Mouse (Mus musculus): Measurements from ENCODE around the gene Cpt2. TPM values are rescaled to one million over a fixed set of nuclear protein-coding genes. Genes with fewer than 3 reads are reported as not detected.

Gene Cpt2
- polyA plus RNA-seq, 2 experiments, result 25.8 to 36.5 TPM

DNA sequence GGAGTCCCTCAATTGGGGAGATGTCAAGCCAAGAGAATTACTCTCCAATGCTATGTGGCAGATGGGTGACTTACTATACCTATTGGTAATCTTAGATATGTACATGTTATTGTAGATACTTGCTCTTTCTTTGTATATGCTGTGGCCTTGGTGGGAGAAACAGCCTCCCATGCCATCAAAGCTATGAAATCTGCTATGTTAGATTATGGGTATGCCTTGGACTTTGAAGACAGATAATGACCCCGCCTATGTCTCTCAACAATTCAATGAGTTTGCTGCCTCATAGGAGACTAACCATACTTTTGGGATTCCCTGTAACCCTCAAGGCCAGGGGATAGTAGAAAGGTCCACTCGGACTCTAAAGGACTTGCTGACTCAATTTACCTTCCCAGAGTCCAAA lies 4.9 kb upstream of the Cpt2 start:
- peak; percentile 29; the same call in 1 of the 2 replicates for ATAC-seq (ENCODE audit: insufficient read depth)
- TF ChIP-seq EP300 (IDR thresholded peaks at IDR 0.05; ENCODE audit: low read depth), result no peak; the same call in none of the 2 replicates
- no peak for TF ChIP-seq CTCF (IDR thresholded peaks at IDR 0.05; ENCODE audit: low read depth)
- Histone ChIP-seq H3K9me3 (ENCODE audit: control insufficient read depth, low read length) (no peaks in the 10 kb centered on the region), H3K27me3 (ENCODE audit: control insufficient read depth, insufficient read depth, low read length) (no peaks in the 10 kb centered on the region), H3K9ac (replicated peaks) (no peak overlapping the region), H3K4me1 (replicated peaks; ENCODE audit: control insufficient read depth in 2 of 2, insufficient read depth in 2 of 2, low read length in 1 of 2) (peaks cover 12 to 14% of the 10 kb centered on the region in 2 experiments), H3K4me3 (ENCODE audit: insufficient read depth in 1 of 2, low read depth in 2 of 2, low read length in 2 of 2) (no peak overlapping the region), H3K27ac (no peak overlapping the region), H3K36me3 (replicated peaks; ENCODE audit: control insufficient read depth, insufficient read depth, low read depth) (no peaks in the 10 kb centered on the region), H3K4me2 (ENCODE audit: low read depth) (no peak overlapping the region; the same call in 1 of the 2 replicates)
- peak in 1 of 3 experiments; percentile 35 for DNase-seq (ENCODE audit: low read depth in 3 of 3, low spot score in 3 of 3)
- 31% methylated on average over 2 of the region's 2 CpGs for WGBS (ENCODE audit: insufficient replicate concordance)

DNA sequence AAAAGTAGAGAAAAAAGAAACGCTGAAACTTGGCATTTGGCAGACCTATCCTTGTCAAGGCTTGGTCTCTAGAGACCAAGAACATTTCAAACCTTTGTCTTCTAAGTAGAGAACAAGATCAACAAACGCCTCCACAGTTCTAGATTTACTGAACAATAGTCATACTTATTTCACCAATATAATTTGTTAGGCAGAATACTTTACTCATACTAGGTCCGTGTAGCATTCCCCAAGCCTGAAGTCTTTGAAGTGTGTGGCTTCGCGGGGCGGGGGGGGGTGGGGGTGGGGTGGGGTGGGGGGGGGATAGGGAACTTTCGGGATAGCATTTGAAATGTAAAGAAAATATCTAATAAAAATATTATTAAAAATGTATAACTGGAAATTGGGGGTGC lies 389 bp upstream of the Cpt2 start:
- peak overlapping the region in 1 of 2 experiments; percentile 76; a peak in 3 of 4 replicates for H3K4me3 ChIP-seq (ENCODE audit: insufficient read depth in 1 of 2, low read depth in 2 of 2, low read length in 2 of 2)
- H3K9me3 ChIP-seq (ENCODE audit: control insufficient read depth, low read length), result no peaks in the 10 kb centered on the region
- ATAC-seq (ENCODE audit: insufficient read depth) (no peak), DNase-seq (ENCODE audit: low read depth in 3 of 3, low spot score in 3 of 3) (no peak)
- no peaks in the 10 kb centered on the region for H3K36me3 ChIP-seq (replicated peaks; ENCODE audit: control insufficient read depth, insufficient read depth, low read depth)
- H3K4me1 ChIP-seq (replicated peaks; ENCODE audit: control insufficient read depth in 2 of 2, insufficient read depth in 2 of 2, low read length in 1 of 2), result peaks cover 37 to 40% of the 10 kb centered on the region in 2 experiments
- H3K27me3 ChIP-seq (ENCODE audit: control insufficient read depth, insufficient read depth, low read length), result no peaks in the 10 kb centered on the region
- H3K27ac ChIP-seq, result peak overlapping the region; percentile 59
- TF ChIP-seq EP300 (IDR thresholded peaks at IDR 0.05; ENCODE audit: low read depth) (no peak), CTCF (IDR thresholded peaks at IDR 0.05; ENCODE audit: low read depth) (no peak)
- H3K4me2 ChIP-seq (ENCODE audit: low read depth), result peak overlapping the region; percentile 76
- H3K9ac ChIP-seq (replicated peaks), result peak overlapping the region; percentile 35
- 38% methylated on average over 7 of the region's 7 CpGs for WGBS (ENCODE audit: insufficient replicate concordance)

DNA sequence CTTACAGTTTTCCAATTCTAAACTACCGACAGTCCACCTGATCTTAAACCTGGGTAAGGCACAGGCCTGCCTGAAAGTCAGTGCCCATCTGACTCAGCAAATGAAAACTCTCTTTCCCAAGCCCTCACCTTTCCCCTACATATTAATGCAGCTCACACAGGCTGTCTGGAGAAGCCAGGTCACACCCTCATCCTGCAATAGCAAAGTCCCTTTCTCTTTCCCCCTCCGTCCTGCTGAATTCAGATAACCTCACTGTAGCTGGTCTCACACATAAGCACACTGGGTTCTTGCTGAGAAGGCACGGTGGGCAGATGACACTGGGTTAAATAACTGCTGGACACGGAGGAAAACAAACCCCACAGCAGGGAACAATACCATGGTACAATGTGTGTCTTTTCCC lies 1.5 kb downstream of the Cpt2 start:
- peak overlapping the region; percentile 76 for H3K4me2 ChIP-seq (ENCODE audit: low read depth)
- peaks cover 25 to 27% of the 10 kb centered on the region in 2 experiments for H3K4me1 ChIP-seq (replicated peaks; ENCODE audit: control insufficient read depth in 2 of 2, insufficient read depth in 2 of 2, low read length in 1 of 2)
- no peaks in the 10 kb centered on the region for H3K27me3 ChIP-seq (ENCODE audit: control insufficient read depth, insufficient read depth, low read length)
- DNase-seq (ENCODE audit: low read depth in 3 of 3, low spot score in 3 of 3) (peak; percentile 44 to 54 (median 50)), ATAC-seq (ENCODE audit: insufficient read depth) (peak; percentile 32; the same call in 1 of the 2 replicates)
- 25% methylated on average over 4 of the region's 4 CpGs for WGBS (ENCODE audit: insufficient replicate concordance)
- H3K4me3 ChIP-seq (ENCODE audit: insufficient read depth in 1 of 2, low read depth in 2 of 2, low read length in 2 of 2), result peak overlapping the region; percentile 53 to 76
- TF ChIP-seq EP300 (IDR thresholded peaks at IDR 0.05; ENCODE audit: low read depth) (no peak), CTCF (IDR thresholded peaks at IDR 0.05; ENCODE audit: low read depth) (no peak)
- peak overlapping the region; percentile 64 for H3K27ac ChIP-seq
- H3K9me3 ChIP-seq (ENCODE audit: control insufficient read depth, low read length), result no peaks in the 10 kb centered on the region
- peak overlapping the region; percentile 52 for H3K9ac ChIP-seq (replicated peaks)
- no peaks in the 10 kb centered on the region for H3K36me3 ChIP-seq (replicated peaks; ENCODE audit: control insufficient read depth, insufficient read depth, low read depth)

DNA sequence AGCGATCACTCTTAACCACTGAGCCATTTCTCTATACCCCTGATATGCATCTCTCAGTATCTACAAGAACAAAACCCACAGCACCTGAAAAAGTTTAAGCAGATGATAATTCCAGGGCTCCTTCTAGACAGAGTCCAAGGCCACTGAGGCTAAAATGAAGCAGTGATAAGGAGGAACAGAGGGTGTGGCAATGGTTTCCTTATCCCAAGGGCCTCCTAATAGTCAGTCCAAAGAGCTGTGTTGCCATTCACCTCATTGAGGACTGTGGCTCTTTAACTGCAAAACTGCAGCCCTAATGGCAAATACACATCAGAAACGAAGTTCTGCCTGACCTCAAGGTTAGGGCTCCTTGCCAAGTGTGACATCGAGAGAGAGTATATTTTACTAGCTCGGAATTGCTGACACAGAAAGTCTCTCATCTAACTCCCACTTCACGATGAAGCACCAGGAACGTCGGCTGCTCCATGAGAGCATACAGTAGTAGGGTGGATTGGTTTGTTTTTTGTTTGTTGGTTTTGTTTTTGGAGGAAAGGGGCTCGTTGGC lies 2.2 kb downstream of the Cpt2 start:
- TF ChIP-seq CTCF (IDR thresholded peaks at IDR 0.05; ENCODE audit: low read depth), result no peak
- TF ChIP-seq EP300 (IDR thresholded peaks at IDR 0.05; ENCODE audit: low read depth), result no peak
- H3K9ac ChIP-seq (replicated peaks), result no peak overlapping the region; the same call in 1 of the 2 replicates
- ATAC-seq (ENCODE audit: insufficient read depth) (no peak), DNase-seq (ENCODE audit: low read depth in 3 of 3, low spot score in 3 of 3) (no peak)
- no peaks in the 10 kb centered on the region for H3K36me3 ChIP-seq (replicated peaks; ENCODE audit: control insufficient read depth, insufficient read depth, low read depth)
- peaks cover 25 to 27% of the 10 kb centered on the region in 2 experiments for H3K4me1 ChIP-seq (replicated peaks; ENCODE audit: control insufficient read depth in 2 of 2, insufficient read depth in 2 of 2, low read length in 1 of 2)
- H3K4me3 ChIP-seq (ENCODE audit: insufficient read depth in 1 of 2, low read depth in 2 of 2, low read length in 2 of 2), result 0 out of 4 replicates have a peak overlapping the region, but pooled peaks of 1 of the 2 experiments have one; percentile 10
- peak overlapping the region; percentile 76 for H3K4me2 ChIP-seq (ENCODE audit: low read depth)
- WGBS (ENCODE audit: insufficient replicate concordance), result 55% methylated on average over 8 of the region's 8 CpGs
- no peaks in the 10 kb centered on the region for H3K27me3 ChIP-seq (ENCODE audit: control insufficient read depth, insufficient read depth, low read length)
- no peaks in the 10 kb centered on the region for H3K9me3 ChIP-seq (ENCODE audit: control insufficient read depth, low read length)
- peak overlapping the region; percentile 64 for H3K27ac ChIP-seq

DNA sequence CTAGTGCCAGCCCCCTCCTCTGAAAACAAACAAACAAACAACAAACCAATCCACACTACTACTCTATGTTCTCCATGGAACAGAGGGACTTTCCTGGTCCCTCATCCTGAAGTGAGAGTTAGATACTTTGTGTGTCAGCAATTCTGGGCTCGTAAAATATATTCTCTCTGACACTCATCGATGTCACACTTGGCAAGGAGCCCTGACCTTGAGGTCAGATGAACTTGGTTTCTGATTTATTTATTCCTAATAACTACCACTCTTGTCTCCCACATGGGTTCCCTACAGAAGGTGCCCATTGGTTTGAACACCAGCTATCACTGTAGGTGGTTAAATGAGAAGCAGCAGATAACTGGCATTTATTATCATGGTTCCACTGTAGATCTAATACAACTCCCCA lies 3.1 kb downstream of the Cpt2 start:
- no peak overlapping the region for H3K9ac ChIP-seq (replicated peaks)
- H3K9me3 ChIP-seq (ENCODE audit: control insufficient read depth, low read length), result no peaks in the 10 kb centered on the region
- H3K4me3 ChIP-seq (ENCODE audit: insufficient read depth in 1 of 2, low read depth in 2 of 2, low read length in 2 of 2), result no peak overlapping the region
- H3K27me3 ChIP-seq (ENCODE audit: control insufficient read depth, insufficient read depth, low read length), result no peaks in the 10 kb centered on the region
- no peak for TF ChIP-seq CTCF (IDR thresholded peaks at IDR 0.05; ENCODE audit: low read depth)
- TF ChIP-seq EP300 (IDR thresholded peaks at IDR 0.05; ENCODE audit: low read depth), result no peak
- no peaks in the 10 kb centered on the region for H3K36me3 ChIP-seq (replicated peaks; ENCODE audit: control insufficient read depth, insufficient read depth, low read depth)
- H3K4me2 ChIP-seq (ENCODE audit: low read depth), result no peak overlapping the region
- DNase-seq (ENCODE audit: low read depth in 3 of 3, low spot score in 3 of 3) (no peak), ATAC-seq (ENCODE audit: insufficient read depth) (no peak)
- WGBS (ENCODE audit: insufficient replicate concordance), result 74% methylated on average over 2 of the region's 2 CpGs
- H3K4me1 ChIP-seq (replicated peaks; ENCODE audit: control insufficient read depth in 2 of 2, insufficient read depth in 2 of 2, low read length in 1 of 2), result peaks cover 25 to 27% of the 10 kb centered on the region in 2 experiments
- no peak overlapping the region for H3K27ac ChIP-seq
